Comparison of ENCODE assay signal across 9 mouse cellular contexts in the genomic region with DNA sequence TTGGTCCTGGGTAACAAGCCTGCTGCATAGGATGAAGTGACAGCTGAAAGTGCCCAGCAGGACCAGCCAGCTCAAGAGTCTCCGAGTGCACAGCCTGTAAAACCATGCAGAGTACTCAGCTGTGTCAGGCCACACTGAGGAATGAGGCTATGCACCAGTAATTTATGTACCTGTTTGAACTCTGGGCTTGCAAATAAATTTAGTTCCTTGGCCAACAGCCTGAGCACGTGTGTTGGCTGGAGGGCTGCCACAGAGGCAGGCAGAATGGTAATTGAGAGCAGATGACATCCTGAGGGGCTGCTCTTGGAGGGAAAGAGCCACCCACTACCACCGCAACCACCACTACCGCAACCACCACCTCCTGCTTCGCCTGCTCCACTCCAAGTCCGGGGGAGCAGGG.
DNase-seq lines count a peak whose midpoint lies in the region; ATAC-seq and TF ChIP-seq lines count a peak whose summit lies in the region.
"Had no signal": no experiment of that assay in that cellular context is flagged by ENCODE, and none has a peak within 500 bp of the region (broad histone marks: within the 10 kb centered on the region; RNA-seq: fewer than 3 reads in every experiment).

No protein-coding gene starts in this region.

- TF ChIP-seq CTCF in layer of hippocampus, adult 2 months (conservative IDR thresholded peaks at IDR 0.05) = no peak

- H3K4me1 ChIP-seq in midbrain, embryonic 14.5 days (ENCODE audit: control insufficient read depth, insufficient read depth, low read length) = peaks cover 7% of the 10 kb centered on the region; the same call in 1 of the 2 replicates
- H3K4me1 ChIP-seq in midbrain, embryonic 13.5 days (replicated peaks) = peaks cover 16% of the 10 kb centered on the region
- H3K4me1 ChIP-seq in embryonic facial prominence, embryonic 11.5 days (ENCODE audit: control insufficient read depth, insufficient read depth, low read length) = no peaks in the 10 kb centered on the region
- H3K4me1 ChIP-seq in kidney, embryonic 15.5 days = peaks cover 42% of the 10 kb centered on the region
- H3K4me1 ChIP-seq in neural tube, embryonic 15.5 days = peaks cover 35% of the 10 kb centered on the region
- peaks cover 16% of the 10 kb centered on the region for H3K4me1 ChIP-seq in midbrain, embryonic 10.5 days

- no peaks in the 10 kb centered on the region for H3K27me3 ChIP-seq in midbrain, embryonic 14.5 days (ENCODE audit: control insufficient read depth, insufficient read depth, low read length)
- H3K27me3 ChIP-seq in midbrain, embryonic 13.5 days = peaks cover 21% of the 10 kb centered on the region
- no peaks in the 10 kb centered on the region for H3K27me3 ChIP-seq in embryonic facial prominence, embryonic 11.5 days (ENCODE audit: control insufficient read depth, insufficient read depth, low read length)
- H3K27me3 ChIP-seq in kidney, embryonic 15.5 days = peaks cover 60% of the 10 kb centered on the region
- peaks cover 54% of the 10 kb centered on the region for H3K27me3 ChIP-seq in neural tube, embryonic 15.5 days (replicated peaks)
- peaks cover 66% of the 10 kb centered on the region for H3K27me3 ChIP-seq in midbrain, embryonic 10.5 days (ENCODE audit: low read depth, poor library complexity, severe bottlenecking)

- peak; percentile 44 for DNase-seq in midbrain, embryonic 14.5 days
- DNase-seq in embryonic facial prominence, embryonic 11.5 days (ENCODE audit: low spot score) = peak; percentile 69
- no peak for DNase-seq in layer of hippocampus, adult 2 months (ENCODE audit: low spot score in 2 of 2)
- DNase-seq in cerebellum, postnatal 4 days (ENCODE audit: low spot score in 2 of 2) = no peak
- DNase-seq in midbrain, embryonic 10.5 days (ENCODE audit: low spot score) = no peak

- H3K4me3 ChIP-seq in midbrain, embryonic 14.5 days (replicated peaks; ENCODE audit: low read depth, low read length) = no peak overlapping the region
- no peak overlapping the region for H3K4me3 ChIP-seq in midbrain, embryonic 13.5 days (replicated peaks)
- H3K4me3 ChIP-seq in embryonic facial prominence, embryonic 11.5 days (ENCODE audit: low read depth, low read length) = no peak overlapping the region
- no peak overlapping the region for H3K4me3 ChIP-seq in kidney, embryonic 15.5 days (replicated peaks)
- H3K4me3 ChIP-seq in neural tube, embryonic 15.5 days (replicated peaks) = no peak overlapping the region
- H3K4me3 ChIP-seq in layer of hippocampus, adult 2 months = no peak overlapping the region
- no peak overlapping the region for H3K4me3 ChIP-seq in midbrain, embryonic 10.5 days

- H3K4me2 ChIP-seq in midbrain, embryonic 14.5 days (ENCODE audit: low read length) = no peak overlapping the region
- H3K4me2 ChIP-seq in midbrain, embryonic 13.5 days (replicated peaks) = no peak overlapping the region
- H3K4me2 ChIP-seq in embryonic facial prominence, embryonic 11.5 days (ENCODE audit: low read depth, low read length) = no peak overlapping the region
- H3K4me2 ChIP-seq in kidney, embryonic 15.5 days = no peak overlapping the region
- no peak overlapping the region for H3K4me2 ChIP-seq in neural tube, embryonic 15.5 days

- no peak for ATAC-seq in midbrain, embryonic 14.5 days (ENCODE audit: low FRiP score, low TSS enrichment)
- ATAC-seq in midbrain, embryonic 13.5 days = no peak
- no peak for ATAC-seq in embryonic facial prominence, embryonic 11.5 days (replicated peaks; ENCODE audit: insufficient number of reproducible peaks, low FRiP score, low TSS enrichment, low read depth)
- peak; percentile 84 for ATAC-seq in kidney, embryonic 15.5 days (replicated peaks; ENCODE audit: low FRiP score)
- ATAC-seq in neural tube, embryonic 15.5 days (ENCODE audit: low FRiP score) = peak; percentile 48; the same call in 1 of the 2 replicates

- WGBS in midbrain, embryonic 14.5 days = 45% methylated on average over 6 of the region's 6 CpGs
- WGBS in midbrain, embryonic 13.5 days = 47% methylated on average over 6 of the region's 6 CpGs
- WGBS in embryonic facial prominence, embryonic 11.5 days = 23% methylated on average over 6 of the region's 6 CpGs
- WGBS in kidney, embryonic 15.5 days = 3% methylated on average over 6 of the region's 6 CpGs
- WGBS in neural tube, embryonic 15.5 days = 22% methylated on average over 6 of the region's 6 CpGs
- 55% methylated on average over 6 of the region's 6 CpGs for WGBS in midbrain, embryonic 10.5 days

- H3K9me3 ChIP-seq in midbrain, embryonic 14.5 days (ENCODE audit: control insufficient read depth, low read length) = no peaks in the 10 kb centered on the region
- H3K9me3 ChIP-seq in midbrain, embryonic 13.5 days = no peaks in the 10 kb centered on the region
- no peaks in the 10 kb centered on the region for H3K9me3 ChIP-seq in embryonic facial prominence, embryonic 11.5 days (replicated peaks; ENCODE audit: control insufficient read depth, low read length)
- no peaks in the 10 kb centered on the region for H3K9me3 ChIP-seq in kidney, embryonic 15.5 days (replicated peaks)
- no peaks in the 10 kb centered on the region for H3K9me3 ChIP-seq in neural tube, embryonic 15.5 days (replicated peaks)
- H3K9me3 ChIP-seq in midbrain, embryonic 10.5 days (replicated peaks) = no peaks in the 10 kb centered on the region

- H3K36me3 ChIP-seq in midbrain, embryonic 14.5 days (ENCODE audit: control insufficient read depth, insufficient read depth, low read length) = no peaks in the 10 kb centered on the region
- H3K36me3 ChIP-seq in midbrain, embryonic 13.5 days = no peaks in the 10 kb centered on the region
- no peaks in the 10 kb centered on the region for H3K36me3 ChIP-seq in embryonic facial prominence, embryonic 11.5 days (replicated peaks; ENCODE audit: control insufficient read depth, insufficient read depth, low read depth, low read length)
- H3K36me3 ChIP-seq in kidney, embryonic 15.5 days = no peaks in the 10 kb centered on the region
- H3K36me3 ChIP-seq in neural tube, embryonic 15.5 days = no peaks in the 10 kb centered on the region
- no peaks in the 10 kb centered on the region for H3K36me3 ChIP-seq in midbrain, embryonic 10.5 days

- no peak overlapping the region for H3K27ac ChIP-seq in midbrain, embryonic 14.5 days (replicated peaks; ENCODE audit: low read depth, low read length)
- no peak overlapping the region for H3K27ac ChIP-seq in midbrain, embryonic 13.5 days
- no peak overlapping the region for H3K27ac ChIP-seq in embryonic facial prominence, embryonic 11.5 days (replicated peaks; ENCODE audit: low read depth, low read length)
- H3K27ac ChIP-seq in kidney, embryonic 15.5 days = 0 out of 2 replicates have a peak overlapping the region, but pooled peaks have one; percentile 3
- no peak overlapping the region for H3K27ac ChIP-seq in neural tube, embryonic 15.5 days (replicated peaks)
- no peak overlapping the region for H3K27ac ChIP-seq in layer of hippocampus, adult 2 months
- H3K27ac ChIP-seq in midbrain, embryonic 10.5 days (replicated peaks) = no peak overlapping the region
- H3K27ac ChIP-seq: macrophage had no signal

- no peak overlapping the region for H3K9ac ChIP-seq in midbrain, embryonic 14.5 days (replicated peaks; ENCODE audit: low read length)
- no peak overlapping the region for H3K9ac ChIP-seq in midbrain, embryonic 13.5 days (replicated peaks)
- no peak overlapping the region for H3K9ac ChIP-seq in embryonic facial prominence, embryonic 11.5 days (replicated peaks; ENCODE audit: low read length)
- no peak overlapping the region for H3K9ac ChIP-seq in kidney, embryonic 15.5 days
- no peak overlapping the region for H3K9ac ChIP-seq in neural tube, embryonic 15.5 days (replicated peaks)

Comparison
In these comparisons a context has a peak if more than half of its experiments do, and no peak if none do; other contexts are left out.
1. DNase-seq: peak in midbrain, embryonic 14.5 days (single experiment) and embryonic facial prominence, embryonic 11.5 days (single experiment); none in layer of hippocampus, adult 2 months (0 of 2), cerebellum, postnatal 4 days (0 of 2) and midbrain, embryonic 10.5 days (single experiment).
2. ATAC-seq: peak in kidney, embryonic 15.5 days (single experiment) and neural tube, embryonic 15.5 days (single experiment); none in midbrain, embryonic 14.5 days (single experiment), midbrain, embryonic 13.5 days (single experiment) and embryonic facial prominence, embryonic 11.5 days (single experiment).